Mouse (Mus musculus) stomach, embryonic 15.5 days (tissue): ENCODE data around the gene Otud3. TPM values are rescaled to one million over a fixed set of nuclear protein-coding genes. Genes with fewer than 3 reads are reported as not detected.

ENCODE experiments used
- polyA plus RNA-seq: library from polyadenylated mRNA; unstranded; fragments of >200 nt; fragmentation: Nextera tagmentation; extraction: Ambion mirVana; gene quantifications from 2 replicates; pipeline ENCODE4 v1.2.1, GENCODE M21; 2015

Otud3 gene
- polyA plus RNA-seq, 1 experiment from 2014 or later, result 6.8 TPM

Other genes with a start within 250 kb of the Otud3 start
- gene Pla2g2c, start 189.2 kb downstream of the Otud3 start, polyA plus RNA-seq, result 0.18 and 0.39 TPM in 2 replicates
- gene Ubxn10, start 176.8 kb downstream of the Otud3 start, polyA plus RNA-seq, result 1.3 and 1.6 TPM in 2 replicates
- 1.3 and 1.5 TPM in 2 replicates for gene Pla2g2f, start 156.3 kb downstream of the Otud3 start, polyA plus RNA-seq
- gene Pla2g2d, start 138.2 kb downstream of the Otud3 start, polyA plus RNA-seq, result 0.62 and 1.1 TPM in 2 replicates
- gene Pla2g5, start 50.5 kb downstream of the Otud3 start, polyA plus RNA-seq, result 0.18 and 0.32 TPM in 2 replicates
- gene Gm13030, start 40.0 kb downstream of the Otud3 start, polyA plus RNA-seq, result not detected in 2 replicates
- not detected in 2 replicates for gene Pla2g2e, start 36.0 kb downstream of the Otud3 start, polyA plus RNA-seq
- gene Rnf186, start 53.2 kb upstream of the Otud3 start, polyA plus RNA-seq, result 22.7 and 26.1 TPM in 2 replicates
- gene Tmco4, start 58.9 kb upstream of the Otud3 start, polyA plus RNA-seq, result 9.2 and 9.4 TPM in 2 replicates
- 0.14 TPM in 1 of 2 replicates, not detected in the other for gene Htr6, start 161.6 kb upstream of the Otud3 start, polyA plus RNA-seq
- 55.6 and 64.6 TPM in 2 replicates for gene Nbl1, start 179.0 kb upstream of the Otud3 start, polyA plus RNA-seq
- 514 and 574 TPM in 2 replicates for gene Minos1, start 217.2 kb upstream of the Otud3 start, polyA plus RNA-seq